Mouse (Mus musculus) intestine, embryonic 14.5 days (tissue): ENCODE measurements around the gene Slc39a11. TPM values are rescaled to one million over a fixed set of nuclear protein-coding genes. Genes with fewer than 3 reads are reported as not detected.

Source experiments
- ATAC-seq: fragments of 200-750 bp; cut with Nextera tagmentation; replicated peaks from 2 replicates; pipeline ENCODE4 v1.8.0; 2017; ENCODE audit warnings: low read depth, moderate number of reproducible peaks, moderate TSS enrichment, moderate library complexity; ENCODE audit not compliant: low FRiP score, low TSS enrichment
- DNase-seq: peaks from one replicate; pipeline ENCODE4 v3.0.0-alpha.2; 2018; ENCODE audit warnings: low spot score
- H3K27ac ChIP-seq: fragments of 300-500 bp; sonication (generic); 2 replicates; pipeline ENCODE4 v1.5.1; 2014; ENCODE audit warnings: low read depth, mild to moderate bottlenecking, control low read depth
- H3K27me3 ChIP-seq: fragments of 300-500 bp; sonication (generic); replicated peaks from 2 replicates; pipeline ENCODE4 v1.6.1; 2014; ENCODE audit warnings: low read length, control low read depth; ENCODE audit not compliant: control insufficient read depth, insufficient read depth
- H3K36me3 ChIP-seq: fragments of 300-500 bp; sonication (generic); 2 replicates; pipeline ENCODE4 v1.6.1; 2014; ENCODE audit warnings: low read length, control low read depth; ENCODE audit not compliant: control insufficient read depth, insufficient read depth
- H3K4me1 ChIP-seq: fragments of 300-500 bp; sonication (generic); replicated peaks from 2 replicates; pipeline ENCODE4 v1.6.1; 2014; ENCODE audit warnings: low read length, control low read depth, mixed read lengths; ENCODE audit not compliant: control insufficient read depth, insufficient read depth
- H3K4me2 ChIP-seq: fragments of 300-500 bp; sonication (generic); 2 replicates; pipeline ENCODE4 v1.6.1; 2014; ENCODE audit warnings: low read length
- H3K4me3 ChIP-seq: fragments of 300-500 bp; sonication (generic); 2 replicates; pipeline ENCODE4 v1.5.1; 2014; ENCODE audit warnings: low read depth, low read length, control low read depth, mixed read lengths
- H3K9ac ChIP-seq: fragments of 300-500 bp; sonication (generic); 2 replicates; pipeline ENCODE4 v1.6.1; 2014; ENCODE audit warnings: mild to moderate bottlenecking, low read length
- H3K9me3 ChIP-seq: fragments of 300-500 bp; sonication (generic); 2 replicates; pipeline ENCODE4 v1.6.1; 2016; ENCODE audit warnings: low read length, control low read depth; ENCODE audit not compliant: control insufficient read depth
- WGBS: fragments of 180-500 bp; shearing (Covaris S2); extraction: QIAGEN DNeasy Blood & Tissue Kit; methylation state at CpG from one replicate; pipeline ENCODE4 v1.1.7; 2014; 5-methylcytosine and 5-hydroxymethylcytosine counted together
- polyA plus RNA-seq: library from polyadenylated mRNA; unstranded; fragments of >200 nt; fragmentation: Nextera tagmentation; extraction: Ambion mirVana; gene quantifications from 2 replicates; pipeline ENCODE4 v1.2.1, GENCODE M21; 2014

Gene Slc39a11
- polyA plus RNA-seq, 1 experiment from 2014 or later: 24.0 TPM

DNA sequence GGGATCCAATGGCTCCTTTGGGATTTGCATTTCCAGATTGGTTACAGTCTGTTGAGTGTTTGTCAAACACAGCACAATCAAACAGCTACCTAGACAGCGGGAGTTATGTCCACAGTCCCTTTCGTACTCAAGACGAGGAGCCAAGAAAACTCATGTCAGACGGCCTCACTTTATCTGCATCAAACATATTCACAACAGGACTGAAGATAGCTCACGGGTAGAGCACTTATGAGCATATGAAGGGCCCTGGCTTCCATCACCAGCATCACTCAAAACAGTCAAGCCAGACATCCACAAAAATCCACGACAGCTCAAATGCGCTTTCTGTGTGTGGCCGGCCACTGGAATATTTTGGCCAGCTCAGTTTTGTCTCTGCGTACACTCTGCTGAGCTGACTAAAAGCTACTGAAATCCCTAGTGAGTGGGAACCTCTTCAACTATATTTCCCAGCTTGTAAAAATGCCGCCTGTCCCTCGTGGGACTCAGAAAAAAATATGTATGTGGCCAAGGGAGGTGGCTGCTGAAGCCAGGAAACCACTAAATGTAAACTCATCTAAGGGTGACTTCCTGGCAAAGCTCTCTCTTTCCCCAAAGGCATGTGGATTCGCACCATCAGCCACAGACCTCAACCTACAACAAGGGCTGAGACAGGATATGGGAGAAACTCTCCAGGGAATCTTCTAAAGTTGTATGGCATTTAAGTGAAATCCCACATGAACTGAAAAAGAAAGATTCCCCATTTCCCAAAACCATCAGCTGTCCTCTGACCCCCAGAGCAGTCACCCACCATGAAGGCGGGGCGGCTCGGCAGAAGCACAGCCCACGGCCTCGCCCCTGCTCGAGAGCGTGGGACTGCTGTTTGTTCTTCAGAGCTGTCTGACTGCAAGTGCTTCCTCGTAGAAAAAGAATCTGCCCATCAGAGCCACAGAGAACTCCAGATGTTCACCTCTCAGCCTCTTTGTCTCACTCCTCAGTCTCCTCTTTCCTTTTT lies 159.1 kb downstream of the Slc39a11 start:
- DNase-seq (no peak), ATAC-seq (no peak)
- Histone ChIP-seq H3K27ac (no peak overlapping the region), H3K4me3 (no peak overlapping the region), H3K9ac (no peak overlapping the region), H3K9me3 (no peaks in the 10 kb centered on the region), H3K4me1 (0 out of 2 replicates have a peak, but pooled peaks cover 2% of the 10 kb centered on the region), H3K4me2 (no peak overlapping the region), H3K27me3 (no peaks in the 10 kb centered on the region), H3K36me3 (no peaks in the 10 kb centered on the region)
- WGBS: 66% methylated on average over 20 of the region's 20 CpGs

DNA sequence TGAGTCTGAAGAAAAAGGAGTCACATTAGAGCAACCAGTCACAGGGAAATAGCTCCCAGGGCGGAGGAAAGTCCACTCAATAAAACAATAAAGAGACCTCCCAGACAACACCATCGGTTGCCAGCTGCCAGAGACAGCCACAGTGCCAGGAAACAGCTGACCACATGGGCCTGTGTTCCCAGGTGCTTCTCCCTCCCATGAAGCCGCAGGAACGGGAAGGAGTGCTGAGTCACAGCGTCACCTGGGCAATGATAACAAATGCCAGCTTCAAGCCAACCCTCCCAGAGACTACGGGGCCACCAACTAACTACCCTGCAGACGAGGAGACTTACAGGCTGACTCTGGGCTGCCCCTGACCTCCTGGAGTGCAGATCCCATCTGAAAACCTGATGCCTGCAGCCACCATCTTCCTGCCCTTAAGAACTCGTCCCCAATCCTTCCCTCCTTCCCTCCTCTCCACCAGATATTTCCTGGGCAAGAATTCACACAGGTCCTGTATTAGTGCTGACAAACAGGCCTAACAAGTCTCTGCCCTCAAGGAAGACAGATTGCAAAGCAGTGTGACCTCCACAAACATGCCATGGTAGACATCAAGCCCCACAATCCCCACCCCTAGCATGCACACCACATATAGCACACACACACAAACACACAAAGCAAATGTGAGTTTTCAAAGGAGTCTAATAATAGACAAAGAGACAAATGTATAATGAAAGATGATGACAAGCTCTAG lies 162.1 kb downstream of the Slc39a11 start:
- Histone ChIP-seq H3K9ac (no peak overlapping the region), H3K27me3 (no peaks in the 10 kb centered on the region), H3K4me2 (no peak overlapping the region), H3K9me3 (no peaks in the 10 kb centered on the region), H3K4me3 (no peak overlapping the region), H3K27ac (no peak overlapping the region), H3K4me1 (0 out of 2 replicates have a peak, but pooled peaks cover 2% of the 10 kb centered on the region), H3K36me3 (no peaks in the 10 kb centered on the region)
- ATAC-seq: no peak; the same call in 1 of the 2 replicates
- 31% methylated on average over 8 of the region's 8 CpGs for WGBS
- DNase-seq: no peak

DNA sequence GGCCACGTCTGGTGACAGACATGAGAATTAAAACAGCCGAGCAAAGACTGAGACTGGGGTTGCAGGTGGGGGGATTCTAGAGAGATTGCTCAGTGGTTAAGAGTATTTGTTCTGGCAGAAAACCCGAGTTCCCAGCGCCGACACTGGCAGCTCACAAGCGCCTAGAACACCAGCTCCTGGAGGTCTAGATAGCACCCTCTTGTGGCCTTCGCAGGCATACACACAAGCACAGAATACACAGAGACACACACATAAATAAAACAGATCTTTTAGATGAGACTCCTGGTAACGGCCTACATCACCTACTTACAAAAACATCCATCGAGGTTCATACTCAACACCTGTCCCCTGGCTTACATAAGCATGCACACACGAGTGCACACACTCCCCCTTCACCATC lies 165.8 kb downstream of the Slc39a11 start:
- Histone ChIP-seq H3K27ac (no peak overlapping the region), H3K9ac (no peak overlapping the region), H3K36me3 (no peaks in the 10 kb centered on the region), H3K4me3 (no peak overlapping the region), H3K9me3 (no peaks in the 10 kb centered on the region), H3K27me3 (no peaks in the 10 kb centered on the region), H3K4me2 (no peak overlapping the region), H3K4me1 (0 out of 2 replicates have a peak, but pooled peaks cover 2% of the 10 kb centered on the region)
- 86% methylated on average over 10 of the region's 10 CpGs for WGBS
- DNase-seq (no peak), ATAC-seq (no peak)

GRCm38 (mm10) chr11:113477550-113477949 lies 172.3 kb downstream of the Slc39a11 start:
- no peak overlapping the region for H3K4me2 ChIP-seq
- no peaks in the 10 kb centered on the region for H3K9me3 ChIP-seq
- no peak for DNase-seq
- no peaks in the 10 kb centered on the region for H3K4me1 ChIP-seq
- WGBS: 86% methylated on average over 9 of the region's 9 CpGs
- no peak overlapping the region for H3K4me3 ChIP-seq
- no peak overlapping the region for H3K9ac ChIP-seq
- no peak for ATAC-seq
- H3K27ac ChIP-seq: no peak overlapping the region
- H3K36me3 ChIP-seq: no peaks in the 10 kb centered on the region
- no peaks in the 10 kb centered on the region for H3K27me3 ChIP-seq

- no peak for DNase-seq
- 70% methylated on average over 9 of the region's 9 CpGs for WGBS
- no peak overlapping the region for H3K4me2 ChIP-seq
- H3K9me3 ChIP-seq: no peaks in the 10 kb centered on the region
- H3K36me3 ChIP-seq: no peaks in the 10 kb centered on the region
- H3K9ac ChIP-seq: no peak overlapping the region
- no peaks in the 10 kb centered on the region for H3K4me1 ChIP-seq
- H3K4me3 ChIP-seq: no peak overlapping the region
- H3K27ac ChIP-seq: no peak overlapping the region
- H3K27me3 ChIP-seq: no peaks in the 10 kb centered on the region
- ATAC-seq: no peak
Observed at GRCm38 (mm10) chr11:113476720-113477119, 173.2 kb downstream of the Slc39a11 start.

- H3K27ac ChIP-seq: no peak overlapping the region
- H3K27me3 ChIP-seq: no peaks in the 10 kb centered on the region
- H3K36me3 ChIP-seq: no peaks in the 10 kb centered on the region
- no peak overlapping the region for H3K4me3 ChIP-seq
- no peaks in the 10 kb centered on the region for H3K9me3 ChIP-seq
- H3K9ac ChIP-seq: no peak overlapping the region
- H3K4me2 ChIP-seq: no peak overlapping the region
- 70% methylated on average over 5 of the region's 5 CpGs for WGBS
- ATAC-seq: no peak
- no peaks in the 10 kb centered on the region for H3K4me1 ChIP-seq
- DNase-seq: no peak
Observed at GRCm38 (mm10) chr11:113475491-113475890, 174.4 kb downstream of the Slc39a11 start.

DNA sequence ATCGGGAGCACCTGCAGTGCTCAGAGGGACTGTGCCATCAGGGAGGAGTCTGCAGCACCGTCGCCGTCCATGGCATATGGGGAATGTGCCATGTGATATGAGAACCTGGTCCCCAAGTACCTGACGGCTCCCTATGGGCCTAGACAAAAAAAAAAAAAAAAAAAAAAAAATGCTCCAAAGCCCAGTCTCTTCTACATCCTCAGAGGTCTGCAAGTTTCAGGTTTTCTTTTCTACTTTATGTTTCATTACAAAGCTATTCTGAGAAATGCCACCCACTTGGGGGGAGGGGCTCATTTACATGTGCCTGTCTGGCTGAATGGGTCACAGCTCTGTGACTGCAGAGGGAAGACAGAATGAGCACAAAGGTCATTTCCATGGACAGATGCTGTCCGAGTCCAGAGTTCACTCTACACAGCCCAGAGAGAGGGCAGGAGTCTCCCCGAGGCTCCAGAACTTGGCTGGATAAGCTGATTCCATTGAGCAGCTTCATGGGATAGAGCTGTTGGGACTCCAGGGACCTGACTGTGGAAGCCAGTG lies 175.8 kb downstream of the Slc39a11 start:
- ATAC-seq (no peak), DNase-seq (no peak)
- Histone ChIP-seq H3K27ac (no peak overlapping the region), H3K4me3 (no peak overlapping the region), H3K4me2 (no peak overlapping the region), H3K36me3 (no peaks in the 10 kb centered on the region), H3K9ac (no peak overlapping the region), H3K27me3 (no peaks in the 10 kb centered on the region), H3K4me1 (0 out of 2 replicates have a peak, but pooled peaks cover 6% of the 10 kb centered on the region), H3K9me3 (no peaks in the 10 kb centered on the region)
- WGBS: 80% methylated on average over 7 of the region's 7 CpGs

DNA sequence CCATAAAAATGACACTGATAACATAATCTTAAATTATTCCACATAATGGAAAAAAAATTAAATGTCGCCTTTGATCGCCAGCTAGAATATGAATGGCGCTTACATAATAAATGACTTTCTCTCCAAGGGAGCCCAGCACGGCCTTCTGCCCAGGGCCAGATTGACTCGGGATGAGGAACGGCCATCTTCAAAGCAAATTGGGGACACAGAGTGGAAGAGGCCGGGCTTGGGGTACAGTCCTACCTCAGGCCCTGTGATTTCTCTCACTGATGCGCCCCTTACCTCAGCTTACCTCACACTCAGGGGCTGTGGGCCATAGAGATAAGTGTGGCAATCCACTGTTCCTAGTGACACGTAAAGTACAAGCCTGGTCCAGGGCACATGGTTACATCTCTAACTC lies 177.9 kb downstream of the Slc39a11 start:
- no peak for ATAC-seq
- 91% methylated on average over 9 of the region's 9 CpGs for WGBS
- no peaks in the 10 kb centered on the region for H3K27me3 ChIP-seq

More for the DNA sequence above, 177.9 kb downstream of the Slc39a11 start:
- no peak overlapping the region for H3K9ac ChIP-seq
- H3K27ac ChIP-seq: no peak overlapping the region
- H3K36me3 ChIP-seq: no peaks in the 10 kb centered on the region
- 0 out of 2 replicates have a peak, but pooled peaks cover 6% of the 10 kb centered on the region for H3K4me1 ChIP-seq
- no peak overlapping the region for H3K4me3 ChIP-seq
- no peaks in the 10 kb centered on the region for H3K9me3 ChIP-seq
- H3K4me2 ChIP-seq: no peak overlapping the region
- DNase-seq: no peak
